Mouse (Mus musculus) adipocyte (in vitro differentiated cells): ENCODE results near the gene Dlx6.

Experiments
- DNase-seq: peaks from one replicate; pipeline ENCODE4 v3.0.0-alpha.2; 2016; ENCODE audit warnings: low spot score

Gene Dlx6

DNA sequence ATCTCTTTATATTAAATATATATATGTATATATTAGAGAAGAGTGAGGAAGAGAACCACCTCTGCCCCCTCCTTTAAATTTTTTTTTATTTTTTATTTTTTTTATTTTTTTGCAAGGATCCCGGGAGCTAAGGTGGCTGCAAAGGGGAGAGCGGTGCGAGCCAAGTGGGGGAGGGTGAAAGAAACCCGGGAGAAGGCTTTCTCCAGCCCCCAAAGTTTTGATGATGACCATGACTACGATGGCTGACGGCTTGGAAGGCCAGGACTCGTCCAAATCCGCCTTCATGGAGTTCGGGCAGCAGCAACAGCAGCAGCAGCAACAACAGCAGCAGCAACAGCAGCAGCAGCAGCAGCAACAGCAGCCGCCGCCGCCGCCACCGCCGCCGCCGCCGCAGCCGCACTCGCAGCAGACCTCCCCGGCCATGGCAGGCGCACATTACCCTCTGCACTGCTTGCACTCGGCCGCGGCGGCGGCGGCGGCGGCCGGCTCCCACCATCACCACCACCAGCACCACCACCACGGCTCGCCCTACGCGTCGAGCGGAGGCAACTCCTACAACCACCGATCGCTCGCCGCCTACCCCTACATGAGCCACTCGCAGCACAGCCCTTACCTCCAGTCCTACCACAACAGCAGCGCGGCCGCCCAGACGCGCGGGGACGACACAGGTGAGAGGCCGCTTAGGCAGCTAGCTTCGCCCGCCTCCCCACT lies at the start of gene Dlx6:
Dlx6 (plus strand) TSS at position 175 of the 711 bp plus-strand sequence.
- DNase-seq, result no peak

GRCm38 (mm10) chr6:6816821-6817220 lies 46.3 kb upstream of the Dlx6 start:
- DNase-seq, result no peak

DNA sequence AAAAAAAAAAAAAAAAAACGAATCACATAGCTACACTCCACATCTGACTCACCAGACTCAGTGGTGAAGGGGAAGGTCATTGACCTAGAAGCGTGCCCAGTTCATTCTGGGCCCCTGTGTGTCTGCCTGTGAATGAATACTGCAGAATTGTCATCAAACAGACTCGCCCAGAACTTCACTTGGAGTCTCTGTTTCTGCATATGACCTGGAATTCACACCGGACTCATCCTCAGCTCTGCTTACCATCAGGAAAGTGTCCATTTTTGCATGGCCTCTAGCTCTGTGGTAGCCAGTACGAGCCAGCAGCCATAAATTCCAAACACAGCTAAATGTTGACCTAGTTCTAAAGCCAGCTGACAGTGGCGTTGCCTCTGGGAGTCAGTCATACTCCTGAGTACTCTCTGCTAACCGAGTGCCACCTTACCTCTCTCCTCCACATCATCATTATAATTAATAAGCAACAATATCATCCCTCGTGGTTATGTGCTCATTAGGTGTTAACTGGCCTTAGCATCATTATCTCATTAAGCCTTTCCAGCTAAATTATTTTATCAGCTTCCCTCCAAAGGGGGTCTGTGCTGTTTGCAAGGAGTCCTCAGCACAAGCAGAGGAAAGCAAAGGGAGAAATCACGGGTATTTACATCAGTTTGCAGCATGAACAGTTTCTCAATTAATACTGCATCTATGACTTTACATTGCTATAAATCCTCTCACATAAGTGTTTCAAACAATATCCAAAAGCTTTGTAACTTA lies 44.9 kb upstream of the Dlx6 start:
- DNase-seq, result no peak

GRCm38 (mm10) chr6:6819134-6819533 lies 44.0 kb upstream of the Dlx6 start:
- no peak for DNase-seq

DNA sequence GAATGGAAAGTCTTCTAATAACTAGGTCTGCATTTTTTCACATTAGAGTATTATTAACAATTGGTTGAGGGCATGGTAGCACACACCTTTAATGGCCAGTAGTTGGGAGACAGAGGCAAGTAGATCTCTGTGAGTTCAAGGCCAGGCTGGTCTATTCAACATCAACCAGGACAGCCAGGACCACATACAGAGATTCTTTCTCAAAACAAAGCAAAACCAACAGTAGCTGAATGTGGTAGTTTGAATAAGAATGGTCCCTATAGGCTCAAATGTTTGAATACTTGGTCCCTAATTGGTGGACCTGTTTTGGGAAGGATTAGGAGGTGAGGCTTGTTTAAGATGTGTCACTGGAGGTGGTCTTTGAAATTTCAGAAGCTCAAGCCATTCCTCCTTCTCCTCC lies 37.8 kb upstream of the Dlx6 start:
- no peak for DNase-seq

GRCm38 (mm10) chr6:6826861-6827260 lies 36.3 kb upstream of the Dlx6 start:
- no peak for DNase-seq

DNA sequence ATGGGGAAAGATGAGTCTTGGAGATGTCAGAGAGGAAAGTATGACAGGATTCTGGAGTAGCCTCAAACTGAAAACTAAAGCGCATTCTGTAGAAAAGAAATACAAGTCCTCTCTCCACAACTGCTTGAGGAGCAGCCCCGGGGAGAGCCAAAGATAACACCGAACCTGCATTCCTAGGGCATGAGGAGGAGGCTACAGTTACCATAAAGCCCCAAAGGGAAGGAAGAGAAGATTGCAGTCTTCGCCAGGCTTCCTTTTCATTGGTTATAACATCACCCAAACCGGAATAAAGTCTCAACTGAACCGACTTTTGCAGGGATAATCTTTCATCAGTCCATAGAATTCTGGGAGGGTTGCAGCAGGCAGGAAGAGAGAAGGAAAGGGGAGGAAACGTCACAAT lies 32.7 kb upstream of the Dlx6 start:
- DNase-seq, result no peak

- DNase-seq, result peak; percentile 11
Measured at GRCm38 (mm10) chr6:6833301-6833700, 29.8 kb upstream of the Dlx6 start.

DNA sequence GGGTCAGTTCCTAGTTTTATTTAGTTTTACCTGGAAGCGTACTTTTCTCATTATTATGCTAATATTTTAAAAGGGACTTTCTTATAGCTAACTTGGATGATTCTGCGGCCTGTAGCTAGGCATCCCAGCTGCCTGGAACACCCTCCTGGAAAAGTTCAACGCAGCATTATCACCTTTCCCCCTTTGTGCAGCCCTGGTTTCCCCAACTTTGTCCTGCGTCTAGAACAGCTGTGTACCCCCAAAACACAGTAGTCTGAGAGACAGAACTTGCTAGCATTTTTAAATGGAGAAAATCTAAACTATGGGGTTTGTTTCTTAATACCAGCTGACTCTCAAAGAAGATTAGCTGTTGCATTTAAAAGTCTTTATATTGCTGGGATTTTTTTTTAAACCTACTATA lies 14.6 kb upstream of the Dlx6 start:
- DNase-seq, result no peak

DNA sequence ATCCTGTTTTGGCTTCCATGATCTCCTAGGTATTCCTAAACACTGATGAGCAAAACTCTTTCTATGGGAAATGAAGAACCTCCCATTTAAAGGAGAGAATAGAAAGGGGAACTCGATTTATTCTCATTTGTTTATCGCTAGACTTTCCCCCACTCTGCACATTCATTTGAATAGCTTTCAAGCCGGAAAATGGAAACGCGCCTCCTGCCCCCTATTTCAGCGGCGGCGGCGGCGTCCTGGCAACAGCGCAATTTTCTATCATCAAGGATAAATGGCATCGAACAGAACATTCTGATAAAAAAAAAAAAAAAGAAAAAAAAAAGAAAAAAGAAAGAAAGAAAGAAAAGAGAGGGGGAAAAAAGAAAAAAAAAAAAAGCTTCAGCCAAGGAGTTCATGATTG lies 13.4 kb upstream of the Dlx6 start:
- DNase-seq, result no peak

- no peak for DNase-seq
Measured at GRCm38 (mm10) chr6:6850324-6851060, 12.6 kb upstream of the Dlx6 start.

GRCm38 (mm10) chr6:6851166-6851565 lies 12.0 kb upstream of the Dlx6 start:
- no peak for DNase-seq

DNA sequence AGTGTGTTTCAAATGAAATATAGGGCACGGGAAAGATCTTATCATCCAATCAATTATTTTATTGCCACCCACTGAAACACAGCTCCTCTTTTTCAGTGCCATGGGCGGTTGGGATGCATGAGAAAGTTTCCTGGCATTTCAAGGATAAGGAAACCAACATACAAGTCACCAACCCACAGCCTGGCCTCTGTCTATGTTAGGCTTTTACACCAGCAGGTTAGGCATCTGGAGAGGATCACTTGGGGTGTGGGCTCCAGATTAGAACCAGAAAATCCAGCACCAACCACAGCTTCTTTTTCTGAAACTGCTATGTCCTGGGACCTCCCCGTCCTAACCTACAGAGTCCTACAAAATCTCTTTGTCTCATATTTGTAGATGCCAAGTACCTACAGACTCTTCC lies 10.2 kb upstream of the Dlx6 start:
- no peak for DNase-seq

GRCm38 (mm10) chr6:6854176-6854575 lies 9.0 kb upstream of the Dlx6 start:
- DNase-seq, result no peak

GRCm38 (mm10) chr6:6854902-6855745 lies 8.0 kb upstream of the Dlx6 start:
- DNase-seq, result no peak

DNA sequence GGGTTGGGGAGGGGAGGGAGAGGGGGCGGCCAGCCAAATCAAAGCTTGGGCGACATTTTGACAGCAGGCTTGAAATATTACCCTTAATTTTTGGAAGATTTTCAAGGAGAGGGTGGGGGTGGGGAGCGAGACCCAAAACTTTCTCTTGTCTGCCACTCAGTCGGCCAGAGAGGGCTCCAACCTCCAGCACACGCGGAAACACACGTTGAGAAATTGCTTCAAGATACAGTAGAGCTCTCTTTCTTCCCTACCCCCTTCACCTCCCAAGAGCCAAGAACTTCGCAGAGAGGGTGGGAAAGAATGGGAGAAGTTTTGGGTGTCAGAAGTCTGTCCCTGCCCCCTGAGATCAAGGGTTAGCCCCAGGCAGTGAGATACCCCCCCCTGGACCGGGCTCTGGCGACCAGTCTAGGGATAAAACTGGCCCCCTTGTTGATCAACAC lies 7.4 kb upstream of the Dlx6 start:
- DNase-seq, result no peak

GRCm38 (mm10) chr6:6856316-6856715 lies 6.8 kb upstream of the Dlx6 start:
- DNase-seq, result no peak

DNA sequence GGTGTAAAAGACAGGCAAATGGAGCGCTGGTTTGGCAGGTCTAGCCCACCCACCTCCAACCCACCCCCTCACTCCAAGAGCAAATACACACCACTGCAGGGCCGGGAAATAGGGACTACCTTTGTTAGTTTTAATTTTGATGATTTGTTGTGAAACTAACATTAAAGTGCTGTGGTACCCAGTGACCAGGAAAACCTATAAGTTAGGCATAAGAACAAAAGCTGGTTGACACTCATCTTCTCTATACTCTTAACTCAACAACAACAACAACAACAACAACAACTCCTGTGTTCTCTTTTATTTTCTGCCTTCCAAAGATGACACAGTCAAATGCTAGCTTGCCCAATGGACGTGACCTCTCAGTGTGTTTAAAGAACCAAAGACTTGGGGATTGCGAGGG lies 6.3 kb upstream of the Dlx6 start:
- DNase-seq, result no peak

GRCm38 (mm10) chr6:6857766-6858165 lies 5.4 kb upstream of the Dlx6 start:
- no peak for DNase-seq

- no peak for DNase-seq
Measured at GRCm38 (mm10) chr6:6858571-6858970, 4.6 kb upstream of the Dlx6 start.

- no peak for DNase-seq
Measured at GRCm38 (mm10) chr6:6859111-6859949, 3.8 kb upstream of the Dlx6 start.
